Mouse (Mus musculus) ovary, postnatal 10 days (tissue): ENCODE data around the gene 5330417C22Rik.
A peak's percentile ranks its signal among the peaks of the same experiment; 100 is the strongest.

ENCODE experiments used
- DNase-seq: peaks from one replicate; pipeline ENCODE4 v3.0.0; 2022; ENCODE audit warnings: low spot score

Gene 5330417C22Rik

GRCm38 (mm10) chr3:108458866-108459265 lies 77.5 kb downstream of the 5330417C22Rik start:
- DNase-seq, result no peak

DNA sequence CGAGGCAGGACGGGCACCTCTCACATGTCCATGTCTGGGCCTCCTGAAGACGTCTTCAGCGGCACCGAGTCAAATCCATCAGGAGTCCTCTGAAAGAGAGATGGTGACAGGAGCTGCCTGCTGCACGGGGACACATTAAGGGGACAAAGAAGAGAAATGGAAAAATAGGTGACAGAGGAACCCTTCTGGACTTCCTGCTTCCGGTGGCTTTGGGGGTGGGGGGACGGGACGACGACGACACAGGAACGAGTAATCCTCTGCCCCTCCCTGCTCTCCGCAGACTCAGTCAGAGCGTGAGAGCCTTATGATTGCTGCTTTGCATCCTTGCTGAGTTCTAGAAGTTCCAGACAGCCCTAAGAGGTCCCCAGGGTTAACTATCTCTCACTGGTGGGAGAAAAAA lies 78.0 kb downstream of the 5330417C22Rik start:
- DNase-seq, result no peak

GRCm38 (mm10) chr3:108454172-108454571 lies 82.2 kb downstream of the 5330417C22Rik start:
- DNase-seq, result no peak

- no peak for DNase-seq
Measured at GRCm38 (mm10) chr3:108451969-108452368, 84.4 kb downstream of the 5330417C22Rik start.

DNA sequence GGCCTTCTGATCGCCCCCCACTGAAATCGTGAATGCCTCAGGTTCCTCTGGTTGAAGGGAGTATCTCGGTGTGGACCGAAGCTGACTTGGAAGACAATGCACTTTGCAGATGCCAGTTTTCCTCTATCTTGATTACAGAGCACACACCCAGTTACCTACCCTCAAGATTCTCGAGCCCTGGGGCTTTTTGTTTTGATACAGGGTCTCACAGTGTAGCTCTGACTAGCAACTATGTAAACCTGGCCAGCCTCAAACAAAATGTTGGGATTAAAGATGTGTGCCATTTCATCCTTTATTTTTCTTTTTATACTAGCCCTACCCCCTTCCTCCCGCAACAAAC lies 91.0 kb downstream of the 5330417C22Rik start:
- no peak for DNase-seq

DNA sequence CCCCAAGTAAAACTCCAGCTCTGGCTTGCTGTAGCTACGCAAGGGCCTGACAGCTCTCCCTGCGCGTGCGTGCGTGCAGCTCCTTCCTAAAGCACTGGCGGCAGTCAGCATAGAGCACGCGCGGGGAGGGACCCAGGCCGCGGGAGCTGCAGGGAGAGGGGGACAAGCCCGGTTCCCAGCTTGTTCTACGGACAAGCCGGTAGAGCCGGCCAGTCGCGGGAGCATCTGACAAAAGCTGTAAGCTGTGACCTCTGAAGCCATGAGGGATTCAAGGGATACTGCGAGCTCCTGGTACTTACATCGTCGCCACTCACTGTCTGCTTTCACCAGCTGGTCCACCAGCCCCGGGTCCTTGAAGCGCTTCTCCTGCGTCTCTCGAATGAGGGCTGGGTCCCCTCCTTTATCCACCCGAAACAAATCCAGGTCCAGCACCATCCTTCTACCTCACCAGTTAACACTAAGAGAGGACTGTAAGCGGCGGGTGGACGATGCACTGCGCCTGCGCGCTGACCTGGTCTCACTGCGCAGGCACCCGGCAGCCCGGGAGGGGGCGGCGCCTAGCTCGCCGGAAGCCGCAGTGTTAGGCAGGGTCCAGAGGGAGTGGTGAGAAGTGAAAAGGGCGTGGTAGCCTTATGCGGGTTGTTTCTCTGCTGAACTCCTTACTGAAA lies 91.5 kb downstream of the 5330417C22Rik start, which contains the start of gene Sars:
Sars (minus strand) TSS at position 512 of the 668 bp plus-strand sequence.
- peak; percentile 74 for DNase-seq

GRCm38 (mm10) chr3:108444029-108444428 lies 92.3 kb downstream of the 5330417C22Rik start:
- DNase-seq, result no peak

DNA sequence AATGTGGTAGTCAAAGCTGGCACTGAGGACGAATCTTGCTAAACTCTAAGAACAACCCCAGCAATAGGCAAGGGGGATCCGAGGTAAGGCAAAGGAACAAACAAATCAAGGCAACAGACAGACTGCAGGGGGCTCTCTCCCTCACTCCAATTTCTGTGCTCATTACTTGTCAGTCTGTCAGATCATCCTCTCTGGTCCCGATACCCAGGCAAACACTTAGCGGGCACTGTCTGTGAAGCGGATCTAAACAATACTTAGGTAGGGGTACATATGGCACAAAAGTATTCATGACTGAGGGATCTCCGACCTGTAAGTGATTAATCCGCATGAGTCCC lies 100.0 kb downstream of the 5330417C22Rik start:
- DNase-seq, result no peak

GRCm38 (mm10) chr3:108435701-108436379 lies 100.5 kb downstream of the 5330417C22Rik start:
- DNase-seq, result no peak

GRCm38 (mm10) chr3:108433881-108434495 lies 102.3 kb downstream of the 5330417C22Rik start:
- no peak for DNase-seq

GRCm38 (mm10) chr3:108433188-108433880 lies 103.0 kb downstream of the 5330417C22Rik start:
- DNase-seq, result no peak

DNA sequence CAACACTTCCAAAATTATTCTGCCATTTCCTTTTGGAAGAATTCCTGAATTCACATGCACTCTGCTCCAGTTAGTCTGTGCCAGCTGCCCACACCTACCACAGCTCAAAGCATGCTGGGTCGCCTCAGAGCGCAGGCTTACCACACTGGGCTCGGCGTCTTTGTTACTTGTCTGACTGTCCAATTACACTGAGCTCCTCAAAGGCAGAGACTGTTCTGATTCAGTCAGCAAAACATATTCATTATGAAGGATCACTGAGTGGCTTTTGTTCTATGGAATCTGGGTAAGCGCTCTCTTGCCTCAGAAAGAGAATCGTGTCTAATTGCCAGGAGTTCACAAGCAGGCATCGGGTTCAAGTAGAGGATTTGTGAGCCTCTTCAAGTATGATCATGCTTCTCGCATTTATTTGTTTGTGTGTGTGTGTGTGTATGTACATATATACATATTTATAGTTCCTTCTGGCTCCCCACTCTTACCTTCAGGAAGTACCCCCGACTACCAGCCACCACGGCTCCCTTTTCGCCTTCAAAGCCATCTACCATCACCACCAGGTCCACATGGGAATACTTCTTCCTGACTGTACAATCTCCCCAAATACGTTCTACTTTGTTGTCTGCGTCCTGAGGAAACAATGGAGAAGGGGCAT lies 103.7 kb downstream of the 5330417C22Rik start:
- DNase-seq, result no peak

DNA sequence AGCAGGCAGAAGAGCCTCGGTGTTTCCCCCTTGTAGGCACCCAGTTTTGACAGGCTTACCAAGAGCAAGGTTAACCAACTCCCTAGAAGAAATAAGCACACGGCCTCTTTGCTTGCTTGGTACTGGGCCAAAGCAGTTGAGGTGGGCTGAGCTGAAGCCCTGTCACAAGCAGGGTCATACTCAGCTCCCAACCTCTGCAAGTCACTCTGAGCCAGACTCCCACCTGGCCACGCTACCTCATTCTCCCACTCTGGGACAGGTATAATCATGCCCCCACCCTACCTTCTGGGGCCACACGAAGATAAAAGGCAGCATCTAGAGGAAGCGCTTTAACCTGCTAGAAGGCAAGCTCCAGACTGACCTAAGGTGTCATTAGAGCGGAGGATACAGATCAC lies 110.7 kb downstream of the 5330417C22Rik start:
- DNase-seq, result no peak

GRCm38 (mm10) chr3:108424944-108425623 lies 111.3 kb downstream of the 5330417C22Rik start:
- DNase-seq, result no peak

GRCm38 (mm10) chr3:108423844-108424801 lies 112.2 kb downstream of the 5330417C22Rik start:
- no peak for DNase-seq

DNA sequence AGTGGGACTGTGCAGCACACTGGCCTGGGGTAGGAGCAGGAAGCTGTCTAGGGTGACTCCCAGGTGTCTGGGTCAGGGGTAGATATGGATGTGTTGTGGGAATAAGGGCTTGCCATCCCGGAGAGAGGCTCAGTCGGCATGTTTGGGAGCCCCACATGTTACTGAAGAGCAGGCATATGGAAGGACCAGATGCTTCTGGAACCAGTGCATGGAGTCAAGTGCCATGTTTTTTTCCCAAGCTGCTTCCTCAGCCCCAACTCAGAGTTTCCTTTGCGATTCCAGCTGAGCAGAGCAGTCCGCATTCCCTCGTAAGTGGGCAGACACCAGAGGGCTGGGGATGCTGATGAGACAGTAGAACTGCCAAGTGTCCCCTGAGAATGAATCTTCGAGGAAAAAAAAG lies 113.3 kb downstream of the 5330417C22Rik start:
- DNase-seq, result no peak

DNA sequence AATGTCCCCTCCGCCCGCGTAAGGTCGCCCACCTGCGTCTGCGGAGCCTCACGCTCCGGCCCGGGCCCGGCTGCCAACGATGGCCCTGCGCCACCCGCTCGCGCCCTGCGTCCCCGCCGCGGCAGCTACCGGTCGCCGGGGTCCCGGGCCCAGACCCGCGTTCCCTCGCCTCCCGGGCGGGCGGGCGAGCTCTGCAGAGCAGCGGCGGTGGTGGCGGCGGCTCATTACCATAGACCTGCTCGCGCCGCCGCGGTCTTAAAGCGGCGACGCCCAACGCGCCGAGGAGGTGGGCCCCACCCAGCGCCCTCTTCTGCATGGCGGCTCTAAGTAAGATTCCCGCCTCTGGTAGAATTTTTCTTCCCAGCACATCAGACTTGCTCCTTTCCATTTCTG lies 120.5 kb downstream of the 5330417C22Rik start:
- DNase-seq, result no peak

DNA sequence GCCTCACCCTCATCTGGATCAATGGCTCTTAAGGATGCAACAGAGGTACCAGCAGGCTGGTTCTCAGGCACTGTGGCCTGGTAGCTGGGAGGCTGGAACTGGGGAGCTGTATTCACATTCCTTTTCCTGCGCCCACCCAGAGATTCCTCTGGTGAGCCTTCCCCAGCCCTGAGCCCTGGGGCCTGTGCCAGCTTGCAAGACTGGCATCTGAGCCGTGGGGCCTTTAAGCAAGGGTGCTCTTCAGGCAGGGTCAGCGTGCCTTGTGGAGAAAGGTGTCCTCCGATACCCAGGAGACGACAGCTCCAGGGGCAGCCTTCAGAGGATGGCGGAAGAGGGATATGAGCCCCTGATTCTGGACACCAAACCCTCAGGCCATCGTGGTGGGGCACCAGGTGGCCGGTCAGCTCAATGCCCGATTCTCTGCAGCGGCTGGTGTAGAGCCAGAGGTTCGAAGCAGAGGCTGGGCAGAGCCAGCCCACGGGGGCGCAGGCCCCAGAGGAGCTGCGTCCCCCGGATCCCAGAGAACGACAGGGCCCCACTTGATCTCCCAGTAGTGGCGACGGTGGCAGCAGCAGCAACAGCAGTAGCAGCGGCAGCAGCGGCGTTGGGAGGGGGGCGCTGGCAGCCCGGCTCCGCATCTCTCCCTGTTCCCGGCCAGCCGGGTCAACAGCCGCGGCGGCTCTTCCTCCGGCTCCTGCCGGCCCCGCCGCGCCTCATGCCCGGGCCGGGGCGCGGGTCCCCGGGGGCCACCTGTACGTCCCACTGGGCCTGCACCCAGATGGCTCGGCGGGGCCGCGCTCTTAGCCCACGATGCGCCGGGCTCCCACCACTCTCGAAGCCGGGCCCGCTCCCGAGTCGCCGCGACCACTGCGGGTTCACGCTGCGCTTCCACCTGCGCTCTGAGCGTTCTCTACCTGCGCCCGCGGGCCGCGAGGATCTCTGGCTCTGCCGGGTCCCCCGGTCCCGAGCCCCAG lies 121.2 kb downstream of the 5330417C22Rik start, which contains the start of gene Celsr2:
Celsr2 (minus strand) TSS at position 696 of the 974 bp plus-strand sequence.
- DNase-seq, result no peak
